Comparison of ENCODE assay signal across 15 mouse cellular contexts in the genomic region with DNA sequence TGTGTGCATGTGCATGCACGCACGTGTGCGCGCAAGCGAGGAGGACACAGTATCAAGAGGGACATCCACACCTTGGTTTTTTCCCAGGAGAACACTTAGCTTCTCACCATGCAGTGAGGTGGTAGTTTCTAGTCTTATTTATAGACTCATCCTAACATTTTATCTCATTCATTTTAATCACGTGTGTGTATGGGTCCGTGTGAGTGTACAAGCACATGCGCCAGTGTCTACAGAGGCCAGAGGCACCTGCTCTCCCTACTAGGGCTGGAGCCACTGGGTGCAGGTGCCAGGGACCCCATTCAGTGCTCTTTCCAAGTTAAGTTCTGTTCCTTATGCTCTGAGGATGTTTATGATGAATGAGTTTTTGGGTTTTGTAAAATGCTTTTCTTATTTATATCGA.
"Had no signal": no experiment of that assay in that cellular context is flagged by ENCODE, and none has a peak within 500 bp of the region (broad histone marks: within the 10 kb centered on the region; RNA-seq: fewer than 3 reads in every experiment).

No protein-coding gene starts in this region.

- H3K9me3 ChIP-seq: neural tube, embryonic 15.5 days; stomach, embryonic 15.5 days had no signal

- DNase-seq: retina, postnatal 1 day; right cerebral cortex, adult 18-20 months; right cerebral cortex, postnatal 14 days; right cerebral cortex, postnatal 25 days; right cerebral cortex, postnatal 4 days; spleen, adult 18-20 months; thymus, adult 18-20 months; thymus, adult 2 months; thymus, postnatal 14 days; thymus, postnatal 25 days; thymus, postnatal 36 days; thymus, postnatal 4 days had no signal

- H3K4me3 ChIP-seq: neural tube, embryonic 15.5 days; stomach, embryonic 15.5 days had no signal

- H3K9ac ChIP-seq: neural tube, embryonic 15.5 days; stomach, embryonic 15.5 days had no signal

- H3K27ac ChIP-seq: neural tube, embryonic 15.5 days; stomach, embryonic 15.5 days; stomach, postnatal 0 days had no signal

- H3K36me3 ChIP-seq: neural tube, embryonic 15.5 days; stomach, embryonic 15.5 days had no signal

- H3K27me3 ChIP-seq: neural tube, embryonic 15.5 days; stomach, embryonic 15.5 days had no signal

- H3K4me2 ChIP-seq: neural tube, embryonic 15.5 days; stomach, embryonic 15.5 days had no signal
